ENCODE assay signal across 8 mouse cellular contexts in the genomic region with DNA sequence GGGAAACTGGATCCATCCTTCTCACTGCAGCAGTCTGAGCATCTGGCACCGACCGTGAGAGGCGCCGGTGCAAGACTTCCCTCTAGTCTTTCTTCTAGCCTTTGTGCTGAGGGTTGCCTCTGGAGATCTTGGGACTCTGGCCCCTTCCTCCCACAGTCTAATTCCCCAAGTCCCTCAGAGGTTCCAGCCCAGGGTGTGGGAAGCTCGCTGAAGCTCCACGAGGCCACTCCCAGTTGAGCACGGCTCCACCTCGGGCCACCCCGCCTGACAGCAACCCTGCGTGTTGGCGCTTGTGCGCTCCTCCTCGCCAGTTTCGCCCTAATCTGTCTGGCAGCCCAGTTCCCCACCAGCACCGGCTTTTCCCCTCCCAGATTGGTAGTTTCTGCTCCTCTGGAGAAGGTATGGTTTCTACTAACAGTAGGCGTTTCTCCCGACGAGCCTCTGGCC. TPM values are rescaled to one million over a fixed set of nuclear protein-coding genes. Genes with fewer than 3 reads are reported as not detected.
A peak's percentile ranks its signal among the peaks of the same experiment; 100 is the strongest.
DNase-seq lines count a peak whose midpoint lies in the region; ATAC-seq and TF ChIP-seq lines count a peak whose summit lies in the region.

No protein-coding gene starts in this region.

- in situ Hi-C loops in ES-E14 (cut with MboI; ENCODE audit: low sequenced_read_pairs in 2 of 2, unreplicated experiment in 2 of 2) = no loop called here

- DNase-seq in ES-E14 (ENCODE audit: low read depth, low spot score) = peak; percentile 29
- peak; percentile 65 for DNase-seq in cerebellum, adult 8-10 months
- peak; percentile 62 to 81 for DNase-seq in frontal cortex, adult 2 months (ENCODE audit: extremely low spot score in 1 of 2, low spot score in 1 of 2)
- peak; percentile 83 for DNase-seq in heart, postnatal 4 days
- peak; percentile 72 to 73 for DNase-seq in layer of hippocampus, adult 8-10 months (ENCODE audit: low spot score in 2 of 2)
- peak; percentile 58 for DNase-seq in liver, postnatal 0 days
- DNase-seq in testis, postnatal 14 days (ENCODE audit: low spot score) = peak; percentile 56

- H3K4me3 ChIP-seq in ES-E14 (ENCODE audit: insufficient read depth in 1 of 2, low read depth in 1 of 2, low read length in 2 of 2, poor library complexity in 1 of 2, severe bottlenecking in 1 of 2) = peak overlapping the region; percentile 72 to 84
- H3K4me3 ChIP-seq in liver, postnatal 0 days (ENCODE audit: low read depth, low read length) = peak overlapping the region; percentile 71
- H3K4me3 ChIP-seq in neural tube, embryonic 13.5 days = peak overlapping the region; percentile 97

- peaks cover 11% of the 10 kb centered on the region in 2 experiments; a peak in 3 of 4 replicates for H3K4me1 ChIP-seq in ES-E14 (ENCODE audit: control insufficient read depth in 2 of 2, insufficient read depth in 2 of 2, low read length in 2 of 2, poor library complexity in 1 of 2)
- H3K4me1 ChIP-seq in liver, postnatal 0 days (ENCODE audit: insufficient read depth) = peaks cover 10% of the 10 kb centered on the region; the same call in 1 of the 2 replicates
- H3K4me1 ChIP-seq in neural tube, embryonic 13.5 days (replicated peaks) = peaks cover 42% of the 10 kb centered on the region

- TF ChIP-seq EP300 in liver, postnatal 0 days (IDR thresholded peaks at IDR 0.05; ENCODE audit: low read depth) = no peak

- no peaks in the 10 kb centered on the region for H3K9me3 ChIP-seq in ES-E14 (ENCODE audit: control insufficient read depth, insufficient read depth, low read depth, low read length)
- no peaks in the 10 kb centered on the region for H3K9me3 ChIP-seq in liver, postnatal 0 days (ENCODE audit: low read length)
- no peaks in the 10 kb centered on the region for H3K9me3 ChIP-seq in neural tube, embryonic 13.5 days

- no peak overlapping the region for H3K27ac ChIP-seq in ES-E14 (ENCODE audit: insufficient read depth, low read depth, low read length, poor library complexity, severe bottlenecking)
- peak overlapping the region; percentile 90 for H3K27ac ChIP-seq in liver, postnatal 0 days (ENCODE audit: low read depth)
- peak overlapping the region; percentile 94 for H3K27ac ChIP-seq in neural tube, embryonic 13.5 days (replicated peaks)

- TF ChIP-seq CTCF in liver, postnatal 0 days (IDR thresholded peaks at IDR 0.05; ENCODE audit: low read depth) = no peak

- ATAC-seq in liver, postnatal 0 days = peak; percentile 44
- peak; percentile 80 for ATAC-seq in neural tube, embryonic 13.5 days (ENCODE audit: low read depth)

- H3K36me3 ChIP-seq in ES-E14 (ENCODE audit: control insufficient read depth, insufficient read depth, low read length, poor library complexity, severe bottlenecking) = no peaks in the 10 kb centered on the region
- no peaks in the 10 kb centered on the region for H3K36me3 ChIP-seq in liver, postnatal 0 days (replicated peaks; ENCODE audit: insufficient read depth, low read length)
- H3K36me3 ChIP-seq in neural tube, embryonic 13.5 days = 0 out of 2 replicates have a peak, but pooled peaks cover 6% of the 10 kb centered on the region

- H3K27me3 ChIP-seq in liver, postnatal 0 days (ENCODE audit: insufficient read depth, low read length) = 0 out of 2 replicates have a peak, but pooled peaks cover 4% of the 10 kb centered on the region
- no peaks in the 10 kb centered on the region for H3K27me3 ChIP-seq in neural tube, embryonic 13.5 days

- peak overlapping the region; percentile 67 for H3K9ac ChIP-seq in ES-E14 (ENCODE audit: insufficient read depth, low read depth, low read length, poor library complexity, severe bottlenecking)
- H3K9ac ChIP-seq in liver, postnatal 0 days (replicated peaks) = peak overlapping the region; percentile 79
- H3K9ac ChIP-seq in neural tube, embryonic 13.5 days = peak overlapping the region; percentile 92

- under 1% methylated on average over 18 of the region's 18 CpGs for WGBS in liver, postnatal 0 days (ENCODE audit: insufficient replicate concordance)
- WGBS in neural tube, embryonic 13.5 days = under 1% methylated on average over 18 of the region's 18 CpGs

- H3K4me2 ChIP-seq in liver, postnatal 0 days (ENCODE audit: low read depth, low read length) = peak overlapping the region; percentile 75
- H3K4me2 ChIP-seq in neural tube, embryonic 13.5 days = peak overlapping the region; percentile 75

TF ChIP-seq in ES-E14, 5 proteins besides CTCF, POLR2A, EP300 and RAD21:
- TF ChIP-seq HCFC1 (IDR thresholded peaks at IDR 0.05; ENCODE audit: borderline replicate concordance, insufficient read depth, low read length) (no peak), CHD2 (IDR thresholded peaks at IDR 0.05; ENCODE audit: low read depth, low read length) (no peak), ZC3H11A (IDR thresholded peaks at IDR 0.05; ENCODE audit: borderline replicate concordance, low read depth, low read length) (no peak), ZNF384 (IDR thresholded peaks at IDR 0.05; ENCODE audit: low read depth, low read length) (no peak), MAFK (IDR thresholded peaks at IDR 0.05; ENCODE audit: insufficient read depth, low read depth, low read length) (no peak)

RNA-seq across cellular contexts. Expression of a gene that starts 2.0 kb away (rescaled TPM):
- 15.5 and 28.8 TPM in 2 replicates for total RNA-seq in ES-E14 (2012; rRNA removed)
- polyA plus RNA-seq in frontal cortex, adult 2 months (2012; rRNA removed) = 26.7 and 27.7 TPM in 2 replicates
- 10 to 100 TPM; 28.2 to 29.3 TPM for total RNA-seq in heart, postnatal 4 days (2021)
- total RNA-seq in layer of hippocampus, adult 8-10 months (2022) = 10 to 100 TPM; 13.3 to 14.8 (median 13.9) TPM
- polyA plus RNA-seq in liver, postnatal 0 days (2015; fragmentation: Nextera tagmentation; extraction: Ambion mirVana) = 12.1 and 13.6 TPM in 2 replicates
- polyA plus RNA-seq in neural tube, embryonic 13.5 days (2015; fragmentation: Nextera tagmentation; extraction: Ambion mirVana) = 158 and 171 TPM in 2 replicates

Comparison
In these comparisons a context has a peak if more than half of its experiments do, and no peak if none do; other contexts are left out.
1. DNase-seq: peak in every context shown above with its lines; median percentile 83 in heart, postnatal 4 days; 72 in layer of hippocampus, adult 8-10 months; 72 in frontal cortex, adult 2 months; 65 in cerebellum, adult 8-10 months; 58 in liver, postnatal 0 days; 56 in testis, postnatal 14 days; 29 in ES-E14.